Mouse (Mus musculus) 416B (cell line): ENCODE measurements around the gene Setd7.

Experiments
- DNase-seq: peaks from one replicate; pipeline ENCODE4 v3.0.0; 2011; ENCODE audit warnings: low read depth

The Setd7 gene

DNA sequence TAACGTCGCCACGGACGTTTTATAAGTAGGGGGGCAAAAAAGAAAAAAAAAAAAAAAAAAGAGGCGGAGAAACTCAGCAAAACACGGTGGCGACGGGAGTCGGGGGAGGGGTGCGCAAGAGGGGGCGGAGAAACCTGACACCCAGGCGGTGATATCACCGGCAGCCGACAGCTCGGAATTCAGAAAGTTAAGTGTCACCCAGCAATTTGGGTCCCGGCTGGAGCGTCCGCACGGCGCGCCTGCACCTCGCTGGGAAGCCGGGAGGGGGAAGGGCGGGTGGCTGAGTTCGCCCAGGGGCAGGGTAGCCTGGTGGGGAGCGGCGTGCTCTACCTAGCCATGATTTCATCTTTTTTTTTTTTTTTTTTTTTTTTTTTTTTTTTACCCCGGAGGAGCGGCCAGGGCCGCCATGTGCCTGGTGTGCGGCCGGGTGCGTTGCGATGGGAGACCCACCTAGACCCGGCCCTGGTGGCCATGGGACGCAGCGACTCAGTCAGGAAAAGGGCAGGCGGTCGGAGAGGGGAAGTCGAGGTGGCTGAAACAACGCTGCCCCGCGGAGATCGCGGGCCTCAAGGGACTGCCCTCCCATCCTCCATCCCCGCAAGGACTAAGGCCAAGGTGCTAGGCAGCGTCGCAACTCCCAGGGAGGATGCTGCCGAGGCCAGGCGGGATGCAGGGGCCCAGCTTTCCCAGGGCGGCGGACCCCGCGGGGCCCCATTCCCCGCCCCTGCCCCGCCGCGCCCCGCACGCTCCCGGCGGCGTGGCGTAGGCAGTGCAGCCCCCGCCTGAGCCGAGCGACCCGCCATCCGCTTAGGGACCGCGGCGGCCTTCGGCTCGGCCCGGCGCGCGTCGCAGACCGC, 857 bp downstream of the Setd7 start:
- peak; percentile 93 for DNase-seq

DNA sequence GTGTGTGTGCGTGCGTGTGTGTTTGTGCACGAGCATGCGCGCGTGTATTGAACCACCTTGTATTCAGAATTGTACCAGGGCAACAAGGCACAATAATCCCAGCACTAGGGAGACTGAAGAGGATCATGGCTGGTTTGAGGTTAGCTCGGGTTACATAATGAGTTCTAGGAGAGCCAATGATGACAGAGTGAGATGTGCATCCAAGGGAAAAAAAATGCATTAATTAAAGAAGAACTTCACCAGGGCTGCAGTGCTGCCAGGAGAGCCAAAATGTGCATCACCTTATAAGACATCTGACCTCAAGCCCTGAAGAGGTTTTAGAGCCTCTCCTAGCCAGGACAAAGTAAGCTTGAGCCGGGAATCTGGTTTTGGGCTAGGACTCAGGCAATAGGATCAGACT, 5.1 kb downstream of the Setd7 start:
- peak; percentile 50 for DNase-seq

DNA sequence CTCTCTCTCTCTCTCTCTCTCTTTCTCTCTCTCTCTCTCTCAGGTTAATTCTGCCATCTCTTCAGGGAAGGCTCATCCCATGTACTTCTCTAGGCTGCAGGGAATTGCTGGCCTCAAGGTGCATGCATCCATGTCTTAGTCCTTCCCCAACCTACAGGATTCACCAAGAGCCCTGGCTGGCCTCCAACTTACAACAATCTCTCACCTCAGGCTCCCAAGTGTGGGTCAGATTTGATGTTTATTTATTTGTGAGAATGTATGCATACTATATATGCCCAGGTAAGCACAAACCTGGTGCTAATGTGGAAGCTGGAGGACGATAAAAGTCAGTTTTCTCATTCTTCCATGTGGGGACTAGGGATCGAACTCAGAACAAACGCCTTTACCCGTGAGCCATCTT, 5.8 kb downstream of the Setd7 start:
- DNase-seq: no peak

DNA sequence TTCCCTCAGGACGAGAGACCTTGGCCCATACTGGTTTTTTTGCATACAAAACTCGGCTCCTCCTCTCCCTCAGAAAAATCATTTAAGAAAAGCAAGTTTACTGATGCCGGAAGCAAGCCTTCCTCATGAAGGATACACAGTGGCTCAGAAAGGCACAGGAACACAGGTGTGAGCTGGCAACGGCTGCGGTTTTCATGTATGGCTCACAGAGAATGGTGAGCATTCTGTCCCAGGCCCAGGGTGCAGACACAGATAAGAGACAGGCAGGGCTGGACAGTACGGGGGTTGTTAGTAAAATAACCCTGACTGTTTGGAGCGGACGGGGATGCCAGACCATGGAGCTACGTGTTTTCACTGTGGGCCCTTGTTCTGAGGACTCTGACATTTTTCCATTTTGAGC, 6.6 kb downstream of the Setd7 start:
- DNase-seq: peak; percentile 64

DNA sequence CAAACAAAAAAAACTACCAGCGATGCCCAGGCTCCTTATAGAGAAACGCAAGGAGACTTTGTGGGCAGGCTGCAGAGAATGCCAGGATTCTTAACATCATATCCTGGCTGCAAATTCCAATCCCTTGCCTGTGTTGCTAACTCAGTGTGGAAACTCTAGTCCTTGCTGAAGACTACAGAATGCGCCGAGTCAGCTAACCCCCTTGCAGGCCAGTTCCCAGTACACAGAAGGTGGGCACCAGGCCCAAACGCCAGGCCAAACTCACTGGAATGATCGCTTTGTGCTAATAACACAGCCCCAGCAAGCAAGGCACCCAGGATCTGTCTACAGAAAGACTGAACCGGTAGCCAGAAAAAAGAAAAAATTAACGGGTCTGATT, 7.2 kb downstream of the Setd7 start:
- peak; percentile 44 for DNase-seq

DNA sequence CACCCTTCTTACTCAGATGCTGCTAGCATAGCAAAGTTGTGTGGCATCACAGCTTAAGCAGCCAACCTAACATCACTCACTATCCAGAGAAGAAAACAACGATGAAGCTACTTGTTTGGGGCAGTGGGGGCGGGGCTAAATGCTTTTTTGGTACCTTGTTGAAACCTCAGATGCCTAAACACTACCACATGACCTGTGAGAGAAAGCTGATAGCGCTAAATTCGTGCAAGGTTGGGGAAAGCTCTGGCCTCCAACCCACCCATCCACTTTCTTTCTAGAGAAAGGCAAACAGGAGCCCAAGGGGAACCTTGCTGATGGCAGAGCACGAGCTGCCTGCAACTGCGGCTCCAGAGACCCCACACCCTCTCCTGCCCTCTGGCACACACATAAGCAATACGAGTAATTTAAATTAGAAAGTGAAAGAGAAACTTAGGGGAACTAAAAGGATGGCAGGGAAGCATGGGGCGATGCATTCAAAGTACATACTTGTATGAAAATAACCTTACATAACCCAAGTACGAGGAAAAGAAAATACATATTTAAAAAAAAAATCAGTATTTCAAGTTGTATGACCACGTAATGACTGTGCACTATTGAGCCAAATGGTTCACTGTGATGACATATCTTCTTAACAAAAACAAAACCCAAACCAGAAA, 7.7 kb downstream of the Setd7 start:
- peak; percentile 59 for DNase-seq

DNA sequence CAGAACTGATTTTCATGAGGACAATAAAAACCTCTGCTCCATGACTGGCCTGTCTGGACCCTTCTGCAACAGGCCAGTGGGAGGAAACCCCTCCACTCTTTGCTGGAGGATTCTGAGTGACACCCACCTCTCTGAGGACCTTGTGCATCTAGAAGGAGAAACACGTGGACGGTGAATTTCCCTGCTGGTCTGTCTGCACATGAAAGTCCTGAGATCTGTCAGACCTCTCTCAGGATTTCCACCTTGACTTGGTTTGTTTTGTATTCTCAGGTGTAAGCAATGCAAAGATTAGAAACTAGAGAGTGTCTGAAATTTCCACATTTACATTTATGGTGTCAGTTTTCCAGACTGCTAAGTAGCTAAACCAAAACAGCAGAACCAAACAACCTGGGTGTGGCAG, 8.5 kb downstream of the Setd7 start:
- DNase-seq: no peak

DNA sequence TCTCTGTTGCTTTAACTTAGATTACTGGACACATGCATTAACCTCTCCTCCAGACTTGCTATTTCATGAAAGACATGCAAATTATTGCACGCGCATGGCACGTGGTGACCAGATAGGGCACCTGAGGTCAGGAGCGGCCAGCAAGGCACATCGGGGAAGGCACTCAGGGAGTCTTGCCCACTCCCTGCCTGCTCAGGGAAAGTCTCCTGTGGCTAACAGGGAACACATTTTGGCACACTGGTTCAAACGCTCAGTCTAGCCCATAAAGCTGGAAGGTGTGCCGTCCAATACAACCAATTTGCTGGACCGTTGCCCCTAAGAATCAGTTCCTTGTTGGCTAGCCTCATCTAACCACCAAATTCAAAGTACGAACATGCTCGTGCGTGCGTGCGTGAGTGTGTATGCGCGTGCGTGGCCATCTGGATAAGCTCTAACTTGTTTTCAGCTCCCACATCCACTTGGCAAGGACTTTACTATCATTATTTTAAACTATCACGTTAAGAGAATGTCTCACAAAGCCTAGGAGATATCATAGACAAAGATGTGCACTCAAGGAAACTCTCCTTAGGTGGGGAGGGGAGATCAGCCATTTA, 11.6 kb downstream of the Setd7 start:
- DNase-seq: no peak

DNA sequence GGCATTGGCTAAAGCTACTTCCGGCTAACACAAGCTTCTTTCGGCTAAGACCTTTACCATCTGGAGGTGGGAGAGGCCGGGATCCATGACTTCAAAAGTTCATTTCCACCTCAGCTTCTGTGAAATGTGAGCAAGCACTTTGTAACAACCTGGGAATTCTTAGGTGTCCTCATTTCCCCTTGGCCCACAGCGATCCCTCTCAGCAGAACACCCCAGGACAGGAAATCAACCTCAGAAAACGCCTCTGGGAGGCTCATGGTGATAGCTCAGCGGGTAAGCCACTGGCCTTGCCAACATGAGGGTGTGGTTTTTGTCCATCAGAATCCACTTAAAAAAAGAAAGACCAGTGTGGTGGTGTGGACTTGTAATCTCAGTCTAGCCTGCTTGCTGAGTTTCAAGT, 13.1 kb downstream of the Setd7 start:
- DNase-seq: peak; percentile 6

DNA sequence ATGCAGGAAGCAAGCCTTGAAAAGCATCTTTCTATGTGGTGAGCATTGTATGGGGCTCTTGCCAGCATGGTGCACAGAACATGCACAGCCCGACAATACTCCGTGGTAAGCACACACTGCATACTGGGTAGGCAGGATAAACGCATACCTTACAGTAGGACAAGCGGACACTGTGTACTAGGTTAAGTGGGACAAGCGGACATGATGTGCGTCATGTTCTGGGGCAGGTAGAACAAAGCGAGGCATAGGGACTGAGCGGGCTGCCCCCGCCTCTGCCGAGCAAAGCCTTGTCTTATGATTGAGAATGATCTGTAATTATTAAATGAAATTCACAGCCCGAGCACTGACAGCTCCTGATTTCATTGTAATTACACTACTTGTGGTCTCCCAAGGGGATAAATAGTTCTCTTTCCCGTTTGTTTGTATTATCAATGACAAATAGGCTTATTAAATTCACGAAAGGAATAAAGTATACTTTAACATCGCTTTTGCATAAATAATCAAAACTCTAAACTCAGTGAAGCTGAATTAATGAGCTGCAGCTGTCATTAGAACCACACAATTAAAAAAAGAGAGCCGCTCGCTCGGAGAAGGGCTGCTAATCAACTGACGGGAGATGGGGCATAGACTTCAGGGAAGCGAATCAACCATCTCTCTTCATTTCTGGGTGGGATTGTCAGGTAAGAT, 16.1 kb downstream of the Setd7 start:
- DNase-seq: no peak

DNA sequence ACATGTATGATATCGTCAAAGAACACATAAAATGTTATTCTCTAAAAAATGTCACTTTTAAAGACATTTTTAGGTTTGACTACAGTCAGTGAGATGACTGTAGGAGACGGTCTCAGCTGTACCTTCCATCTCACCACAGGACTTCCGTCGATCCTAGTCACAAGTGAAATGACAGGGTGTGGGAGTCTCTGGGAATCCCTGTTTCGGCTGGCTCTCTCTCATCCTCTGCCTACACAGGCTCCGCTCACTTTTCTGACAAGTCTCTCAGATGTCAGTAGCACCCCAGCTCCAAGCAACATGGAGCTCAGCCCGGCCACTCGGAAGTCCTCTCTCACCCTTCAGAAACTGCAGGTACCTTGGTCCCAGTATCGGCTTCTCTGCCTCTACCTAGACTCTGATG, 20.0 kb downstream of the Setd7 start:
- DNase-seq: no peak

DNA sequence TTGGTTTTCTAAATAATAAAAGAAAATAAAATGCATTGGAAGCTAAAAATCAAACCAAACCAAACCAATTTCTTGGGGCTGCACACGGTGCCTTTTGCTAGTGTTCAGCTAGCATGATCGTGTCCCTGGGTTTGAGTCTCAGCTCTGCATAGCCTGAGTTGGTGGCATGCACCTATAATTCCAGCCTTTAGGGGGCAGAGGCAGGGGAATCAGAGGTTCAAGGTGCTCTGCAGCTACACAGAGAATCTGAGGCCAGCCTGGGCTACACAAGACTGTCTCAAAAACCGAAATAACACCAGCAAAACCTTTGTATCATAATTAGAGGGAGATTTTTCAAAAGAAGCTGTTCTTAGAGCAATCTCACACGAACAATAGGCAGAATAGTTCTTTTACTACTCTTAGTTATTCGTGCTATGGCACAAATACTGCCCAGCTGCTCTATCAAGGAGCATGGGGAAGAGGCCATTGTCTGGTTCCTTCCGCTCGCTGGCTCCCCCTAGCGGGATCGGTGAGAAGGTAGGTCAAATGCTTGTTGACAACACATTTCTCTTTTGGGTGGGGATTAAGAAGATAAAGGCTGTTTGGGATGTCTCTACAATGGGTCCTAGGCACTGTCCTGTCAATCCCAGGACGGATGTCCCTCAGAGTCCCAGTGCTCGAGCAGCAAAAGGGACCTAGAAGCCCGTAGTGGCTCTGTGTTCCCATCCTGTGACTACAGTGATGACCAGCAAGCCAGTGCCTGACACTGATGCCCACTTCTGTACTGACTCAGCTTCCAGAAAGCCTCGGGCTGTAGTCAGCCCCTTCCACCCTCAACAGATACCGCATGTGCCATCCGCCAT, 20.9 kb downstream of the Setd7 start:
- peak; percentile 76 for DNase-seq

DNA sequence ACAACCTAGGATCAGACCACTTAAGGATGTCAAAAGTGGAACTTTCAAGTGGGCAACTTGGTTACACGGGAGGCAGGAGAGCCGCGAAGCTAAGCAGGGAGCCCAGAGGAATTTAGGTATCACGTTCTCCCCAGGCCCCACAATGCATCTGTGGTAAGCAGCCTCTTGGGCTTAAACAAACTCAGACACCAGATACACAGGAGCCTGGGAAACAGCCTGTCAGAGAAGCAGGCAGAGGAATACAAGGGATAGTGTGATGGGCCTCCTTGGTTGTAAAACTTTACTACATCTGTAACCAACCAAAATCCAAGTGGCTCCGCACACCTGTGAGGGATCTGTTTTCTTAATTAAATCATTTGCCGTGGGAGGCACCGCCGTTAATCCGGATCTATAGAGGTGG, 26.7 kb downstream of the Setd7 start:
- DNase-seq: no peak

DNA sequence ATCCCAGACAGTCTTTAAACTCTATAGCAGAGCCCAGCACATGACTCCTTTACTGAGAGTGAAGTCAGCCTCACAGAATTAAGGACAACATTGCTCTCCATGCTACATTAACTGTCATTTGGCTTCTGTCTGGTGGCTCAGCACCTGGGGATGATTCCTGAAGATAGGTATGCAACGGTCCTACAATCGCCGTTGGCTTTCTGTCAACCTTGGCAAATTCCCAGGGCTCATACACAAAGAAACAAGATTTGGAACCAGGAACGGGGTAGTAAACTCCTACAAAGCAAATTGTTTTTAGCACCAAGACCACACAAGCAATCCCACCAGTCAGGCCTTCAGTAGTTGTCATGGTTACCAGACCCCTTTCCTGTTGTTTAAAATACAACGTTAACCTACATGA, 27.1 kb downstream of the Setd7 start:
- no peak for DNase-seq

DNA sequence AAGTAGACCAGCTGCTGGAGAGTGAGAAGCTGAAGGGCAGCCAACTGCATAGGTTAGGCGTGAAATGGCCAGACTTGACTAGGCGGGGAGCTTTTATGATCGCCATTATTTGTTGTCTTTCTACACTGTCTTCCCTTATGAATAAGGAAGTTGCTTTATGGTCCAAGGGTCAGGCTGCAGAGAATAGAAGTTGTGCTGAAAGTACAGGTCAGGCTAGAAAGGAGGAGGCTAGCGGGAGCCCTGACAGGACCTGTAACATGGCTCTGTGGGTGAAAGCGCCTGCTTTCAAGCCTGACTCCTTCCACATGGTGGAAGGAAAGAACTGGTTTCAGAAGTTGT, 28.4 kb downstream of the Setd7 start:
- no peak for DNase-seq

DNA sequence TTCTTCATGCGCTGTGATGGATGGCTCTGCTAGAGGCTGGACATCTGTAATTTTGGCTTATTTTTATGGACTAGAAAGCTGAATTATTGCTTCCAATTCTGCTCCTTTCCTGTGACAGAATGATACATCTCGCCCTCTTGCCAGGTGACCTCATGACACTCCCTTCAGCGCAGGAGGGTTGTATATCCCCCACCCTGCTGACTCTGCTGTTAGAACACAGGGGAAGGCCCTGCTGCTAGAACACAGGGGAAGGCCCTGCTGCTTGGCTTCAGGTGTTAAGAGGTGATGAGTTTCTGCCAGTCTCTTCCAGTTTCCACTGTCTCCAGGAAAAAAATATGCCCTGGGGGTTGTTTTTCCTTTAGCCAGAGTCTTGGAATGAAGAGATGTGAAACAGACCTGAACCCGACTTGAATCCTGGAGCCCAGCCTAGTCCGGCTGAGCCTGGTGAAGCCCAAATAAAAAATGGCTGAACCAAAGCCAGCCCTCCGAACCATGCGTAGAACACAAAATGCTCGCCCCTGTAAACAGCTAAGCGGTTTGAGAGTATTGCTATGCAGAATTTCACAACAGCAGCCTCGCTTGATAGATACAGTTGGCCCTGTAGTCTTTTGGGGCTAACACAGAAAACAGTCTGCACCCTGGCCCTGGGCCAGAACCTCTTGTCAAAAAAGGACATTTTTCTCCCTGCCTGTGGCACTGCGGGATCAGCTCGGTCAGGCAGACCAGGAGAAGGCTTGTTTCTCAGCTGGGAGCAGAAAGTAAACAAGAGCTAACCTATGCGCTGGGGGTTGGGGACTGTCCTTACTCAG, 29.0 kb downstream of the Setd7 start:
- no peak for DNase-seq

DNA sequence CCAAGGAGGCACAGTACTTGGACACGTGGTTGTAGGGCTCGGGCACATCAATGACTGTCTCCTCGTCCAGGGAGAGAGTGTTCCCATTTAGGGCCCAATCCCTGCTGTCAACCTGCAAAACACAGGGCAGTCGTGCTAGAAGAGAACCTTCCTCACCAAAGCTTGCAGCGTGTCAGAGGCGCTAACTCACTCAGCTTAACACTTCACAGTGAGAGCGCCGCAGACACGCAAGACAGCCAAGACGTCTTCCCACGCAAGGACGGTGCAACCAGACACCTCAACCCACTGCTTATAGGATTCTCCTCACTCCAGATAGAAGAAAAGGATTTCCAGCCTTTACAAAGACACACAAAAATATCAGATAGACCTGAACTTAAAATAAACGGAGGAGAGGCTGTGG, 33.8 kb downstream of the Setd7 start:
- DNase-seq: no peak

DNA sequence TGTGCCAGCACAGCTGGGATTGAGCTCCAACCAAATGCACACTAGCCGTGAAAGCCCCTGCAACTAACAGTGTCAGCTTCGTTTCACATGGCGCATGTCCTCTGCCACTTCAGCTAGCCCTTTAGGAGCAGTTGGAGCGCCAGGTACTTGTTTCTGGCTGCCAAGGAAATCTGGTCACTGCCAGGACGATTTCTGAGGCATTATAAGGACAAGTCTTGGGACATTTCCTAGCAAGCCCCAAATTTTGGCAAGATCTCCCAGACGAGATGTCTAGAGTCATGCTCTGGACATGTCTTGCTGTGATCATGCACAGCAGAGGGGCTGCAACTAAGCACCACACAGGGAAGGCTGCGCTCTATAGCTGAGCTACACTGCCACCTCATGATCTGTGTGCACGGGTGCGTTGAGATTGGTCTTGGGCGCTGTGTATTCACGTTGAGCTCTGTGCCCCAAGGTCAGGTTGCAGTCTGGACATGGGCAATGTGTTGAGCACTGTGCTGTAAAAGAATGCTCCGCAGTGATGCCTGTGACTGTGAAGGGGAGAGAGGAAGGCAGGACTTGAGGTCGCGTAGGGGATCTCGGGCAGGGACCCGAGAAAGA, 35.4 kb downstream of the Setd7 start:
- DNase-seq: no peak

DNA sequence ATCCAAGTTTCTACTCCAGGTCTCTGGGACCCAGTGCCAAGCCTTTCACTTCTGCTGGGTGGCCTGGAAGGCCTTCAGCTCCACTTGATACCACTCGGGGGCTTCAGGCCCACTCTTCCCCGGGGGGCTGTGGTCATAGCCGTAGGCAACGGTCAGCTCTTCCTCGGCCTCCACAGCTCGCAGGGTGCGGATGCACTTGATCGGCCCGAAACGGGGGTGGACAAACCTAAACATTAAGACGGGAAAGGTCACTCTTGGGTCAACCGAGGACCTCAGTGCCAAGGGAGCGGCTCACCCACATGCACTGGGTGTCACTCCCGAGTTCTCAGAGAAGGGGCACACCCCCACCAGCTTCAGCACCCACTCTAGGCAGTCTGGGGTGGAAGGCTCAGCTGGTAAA, 39.4 kb downstream of the Setd7 start:
- no peak for DNase-seq

DNA sequence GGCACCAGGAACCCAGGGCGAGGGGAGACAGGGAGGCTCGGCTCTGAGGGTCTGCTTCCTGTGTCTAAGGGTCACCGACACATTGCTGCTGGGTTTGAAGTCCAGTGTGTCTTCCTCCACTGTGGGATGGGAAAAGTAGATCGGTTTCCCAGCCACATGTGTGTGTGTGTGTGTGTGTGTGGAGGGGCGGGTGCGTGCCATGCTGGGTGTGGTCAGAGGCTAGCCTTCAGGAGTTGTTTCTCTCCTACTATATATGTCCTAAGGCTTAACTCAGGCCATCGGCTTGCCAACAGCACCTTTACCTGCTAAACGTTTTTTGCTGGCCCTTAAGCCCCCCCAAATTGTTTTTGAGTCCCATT, 41.9 kb downstream of the Setd7 start:
- DNase-seq: no peak
